Mouse (Mus musculus): ENCODE data around the gene Vpreb3.

The Vpreb3 gene

GRCm38 (mm10) chr10:75951424-75952050, 8.7 kb downstream of the Vpreb3 start:
- in situ Hi-C loops (cut with MboI; ENCODE audit: unreplicated experiment in 2 of 2), result loop anchor here (5.0 to 25.0 kb wide), 5 partner anchors 64 to 786 kb away; partner anchors contain the start of genes Ggt5 (in 2 of the 2) and Col6a1 (in 1 of the 2)

DNA sequence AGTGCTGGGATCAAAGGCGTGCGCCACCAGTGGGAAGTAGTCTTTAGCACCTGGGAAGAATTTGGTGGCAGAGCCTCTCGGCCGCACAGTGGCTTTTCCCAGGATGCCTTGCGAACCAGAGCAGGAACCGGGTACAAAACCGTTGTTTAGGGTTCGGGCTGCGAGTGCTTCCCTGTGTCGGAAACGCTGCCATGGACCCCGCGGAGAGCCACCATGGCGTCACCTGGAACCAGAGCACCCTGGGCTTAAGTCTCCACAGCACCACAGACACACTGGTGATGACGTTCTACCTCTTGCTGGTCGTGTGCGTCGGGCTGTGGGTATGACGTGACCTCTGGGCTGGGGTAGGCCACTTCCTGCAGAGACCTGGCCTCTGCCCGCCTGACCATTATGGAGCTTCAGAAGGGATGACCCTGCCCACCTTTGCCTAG, 11.5 kb downstream of the Vpreb3 start, which contains the start of gene Gm5134:
Gene Gm5134 (plus strand): TSS at position 134 of the 431 bp plus-strand sequence.
- in situ Hi-C loops (cut with MboI; ENCODE audit: unreplicated experiment in 2 of 2), result loop anchor here (5.0 to 25.0 kb wide), 5 partner anchors 67 to 783 kb away; partner anchors contain the start of genes Ggt5 (in 2 of the 2) and Col6a1 (in 1 of the 2)

- in situ Hi-C loops (cut with MboI; ENCODE audit: unreplicated experiment in 2 of 2), result loop anchor here (5.0 to 25.0 kb wide), 6 partner anchors 63 to 763 kb away; partner anchors contain the start of gene Col6a1 (in 1 of the 2)
Measured at GRCm38 (mm10) chr10:75973846-75974245, 31.0 kb downstream of the Vpreb3 start.

- in situ Hi-C loops (cut with MboI; ENCODE audit: unreplicated experiment in 2 of 2), result loop anchor here in 1 of 2 experiments (5.0 to 10.0 kb wide), 3 partner anchors 57 to 760 kb away; partner anchors contain the start of gene Zfp280b
Measured at GRCm38 (mm10) chr10:75975216-75975615, 32.4 kb downstream of the Vpreb3 start.

DNA sequence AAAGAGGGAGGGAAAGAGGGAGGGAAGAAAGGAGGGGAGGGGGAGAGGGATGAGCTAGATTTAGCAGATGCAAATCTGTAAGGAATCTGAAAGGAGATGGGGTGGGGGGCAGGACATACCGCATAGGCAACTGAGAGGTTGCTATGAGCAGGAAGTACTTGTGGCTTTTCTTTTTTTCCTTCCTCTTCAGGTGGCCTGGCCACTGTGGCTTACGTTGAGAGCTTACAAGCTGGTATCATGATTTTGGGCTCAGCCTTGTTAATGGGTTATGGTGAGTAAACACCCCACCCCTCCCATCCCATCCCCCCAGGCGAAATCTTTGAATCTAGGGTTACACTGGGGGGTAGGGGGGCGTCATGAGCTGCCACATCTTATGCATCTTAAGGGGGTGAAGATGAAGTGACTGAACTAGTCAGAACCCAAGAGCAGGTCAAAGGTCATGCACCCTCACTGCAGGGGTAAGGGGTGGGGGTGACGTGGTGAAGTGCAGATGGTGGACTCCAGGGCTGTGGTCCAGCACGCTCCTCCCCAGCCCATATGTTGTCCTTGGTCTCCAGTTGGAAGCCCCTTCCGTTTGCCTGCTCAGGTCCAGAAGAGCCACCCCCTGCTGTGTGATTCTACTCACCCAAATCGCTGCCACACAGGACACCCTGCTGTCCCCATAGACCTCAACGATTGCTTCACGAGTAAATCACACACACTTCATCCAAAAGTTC, 35.4 kb downstream of the Vpreb3 start:
- in situ Hi-C loops (cut with MboI; ENCODE audit: unreplicated experiment in 2 of 2), result loop anchor here in 1 of 2 experiments (5.0 to 10.0 kb wide), 3 partner anchors 54 to 757 kb away; partner anchors contain the start of gene Zfp280b

GRCm38 (mm10) chr10:75978835-75979157, 35.9 kb downstream of the Vpreb3 start:
- in situ Hi-C loops (cut with MboI; ENCODE audit: unreplicated experiment in 2 of 2), result loop anchor here in 1 of 2 experiments (5.0 to 10.0 kb wide), 3 partner anchors 54 to 756 kb away; partner anchors contain the start of gene Zfp280b

DNA sequence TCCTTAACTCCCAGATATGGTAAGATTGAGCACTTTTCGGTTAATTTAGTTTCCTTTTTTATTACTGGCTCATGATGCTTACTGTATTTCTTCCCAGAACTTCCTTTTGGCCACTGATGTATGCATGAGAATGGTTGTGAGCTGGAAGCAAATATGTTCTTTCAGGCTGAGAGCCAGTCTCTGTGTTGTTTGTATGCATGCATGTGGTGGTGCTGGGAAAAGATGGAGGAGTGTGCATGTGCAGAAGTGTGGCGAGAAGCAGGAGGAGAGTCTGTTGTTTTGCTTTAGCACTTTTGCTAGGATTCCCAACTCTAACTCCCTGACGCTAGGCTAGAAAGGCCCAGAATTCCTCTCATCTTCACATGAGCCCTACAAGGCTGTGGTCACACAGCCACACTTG, 36.6 kb downstream of the Vpreb3 start:
- in situ Hi-C loops (cut with MboI; ENCODE audit: unreplicated experiment in 2 of 2), result loop anchor here in 1 of 2 experiments (5.0 to 10.0 kb wide), 3 partner anchors 53 to 755 kb away; partner anchors contain the start of gene Zfp280b

GRCm38 (mm10) chr10:75990430-75991042, 47.7 kb downstream of the Vpreb3 start:
- in situ Hi-C loops (cut with MboI; ENCODE audit: unreplicated experiment in 2 of 2), result loop anchor here in 1 of 2 experiments (5.0 kb wide), 1 partner anchor 42 kb away; the partner anchor contains the start of gene Zfp280b

- in situ Hi-C loops (cut with MboI; ENCODE audit: unreplicated experiment in 2 of 2), result loop anchor here in 1 of 2 experiments (5.0 kb wide), 1 partner anchor 39 kb away; the partner anchor contains the start of gene Zfp280b
Measured at GRCm38 (mm10) chr10:75993616-75994240, 50.9 kb downstream of the Vpreb3 start.

- in situ Hi-C loops (cut with MboI; ENCODE audit: unreplicated experiment in 2 of 2), result loop anchor here in 1 of 2 experiments (5.0 kb wide), 1 partner anchor 38 kb away; the partner anchor contains the start of gene Zfp280b
Measured at GRCm38 (mm10) chr10:75994531-75995210, 51.8 kb downstream of the Vpreb3 start.

- in situ Hi-C loops (cut with MboI; ENCODE audit: unreplicated experiment in 2 of 2), result no loop called here
Measured at GRCm38 (mm10) chr10:75995463-75995862, 52.6 kb downstream of the Vpreb3 start.

- in situ Hi-C loops (cut with MboI; ENCODE audit: unreplicated experiment in 2 of 2), result no loop called here
Measured at GRCm38 (mm10) chr10:75996315-75996714, 53.5 kb downstream of the Vpreb3 start.
